Mouse (Mus musculus): ENCODE results near the gene Il31.

- TF ChIP-seq POLR2A (IDR thresholded peaks at IDR 0.05; ENCODE audit: extremely low read depth, insufficient read depth, low read length) (no peak), CTCF (IDR thresholded peaks at IDR 0.05; ENCODE audit: extremely low read depth, insufficient read depth, low read length) (no peak)
Measured at GRCm38 (mm10) chr5:123432305-123432874, 56.9 kb downstream of the Il31 start.

All from cortical plate, adult 2 months (tissue).